Mouse (Mus musculus): ENCODE data around the gene Pdxp.

Pdxp gene

GRCm38 (mm10) chr15:78926021-78926919 is 12.6 kb downstream of the Pdxp start, which contains the start of gene Lgals1:
TSS of gene Lgals1 (plus strand) at chr15:78926725.
- CTCF ChIA-PET: no interaction called here

GRCm38 (mm10) chr15:78927021-78927787 is 13.5 kb downstream of the Pdxp start:
- CTCF ChIA-PET: interaction anchor here (0.6 to 1.2 kb wide), 3 partner anchors 24 to 42 kb away, joined by 3 to 4 read pairs (median 3); no protein-coding TSS in a partner anchor

GRCm38 (mm10) chr15:78927788-78928457 is 14.2 kb downstream of the Pdxp start:
- CTCF ChIA-PET: interaction anchor here (0.6 to 1.2 kb wide), 4 partner anchors 17 to 42 kb away, joined by 3 to 11 read pairs (median 4); no protein-coding TSS in a partner anchor

GRCm38 (mm10) chr15:78928539-78928938 is 14.8 kb downstream of the Pdxp start:
- CTCF ChIA-PET: interaction anchor here (0.8 to 1.0 kb wide), 2 partner anchors 17 to 43 kb away, joined by 3 to 11 read pairs; no protein-coding TSS in a partner anchor

- CTCF ChIA-PET: interaction anchor here (2.0 kb wide), 1 partner anchor 14 kb away, joined by 13 read pairs; no protein-coding TSS in a partner anchor
Measured at GRCm38 (mm10) chr15:78930192-78930706, 16.5 kb downstream of the Pdxp start.

- CTCF ChIA-PET: interaction anchor here (2.0 kb wide), 1 partner anchor 15 kb away, joined by 13 read pairs; no protein-coding TSS in a partner anchor
Measured at GRCm38 (mm10) chr15:78930801-78931426, 17.2 kb downstream of the Pdxp start.

GRCm38 (mm10) chr15:78931577-78931976 is 17.9 kb downstream of the Pdxp start:
- CTCF ChIA-PET: interaction anchor here (0.9 to 2.0 kb wide), 2 partner anchors 15 to 54 kb away, joined by 3 to 13 read pairs; no protein-coding TSS in a partner anchor

- CTCF ChIA-PET: interaction anchor here (0.7 to 1.0 kb wide), 2 partner anchors 18 to 51 kb away, joined by 3 read pairs; no protein-coding TSS in a partner anchor
Measured at GRCm38 (mm10) chr15:78934784-78935320, 21.1 kb downstream of the Pdxp start, which contains the start of gene Nol12. TSS of gene Nol12 (plus strand) at chr15:78934933.

GRCm38 (mm10) chr15:78936403-78936802 is 22.7 kb downstream of the Pdxp start:
- CTCF ChIA-PET: interaction anchor here (0.5 kb wide), 1 partner anchor 95 kb away, joined by 4 read pairs; no protein-coding TSS in a partner anchor

GRCm38 (mm10) chr15:78937311-78937710 is 23.6 kb downstream of the Pdxp start:
- CTCF ChIA-PET: no interaction called here

GRCm38 (mm10) chr15:78937963-78938362 is 24.2 kb downstream of the Pdxp start:
- CTCF ChIA-PET: no interaction called here

GRCm38 (mm10) chr15:78940325-78940724 is 26.6 kb downstream of the Pdxp start:
- CTCF ChIA-PET: interaction anchor here (1.3 kb wide), 1 partner anchor 24 kb away, joined by 3 read pairs; no protein-coding TSS in a partner anchor

- CTCF ChIA-PET: interaction anchor here (0.7 to 1.8 kb wide), 5 partner anchors 9 to 836 kb away, joined by 3 to 13 read pairs (median 3); partner anchors contain the start of gene Pdxp
Measured at GRCm38 (mm10) chr15:78942663-78943062, 28.9 kb downstream of the Pdxp start.

GRCm38 (mm10) chr15:78946232-78946631 is 32.5 kb downstream of the Pdxp start:
- CTCF ChIA-PET: no interaction called here

GRCm38 (mm10) chr15:78947657-78948056 is 33.9 kb downstream of the Pdxp start, which contains the start of gene Triobp:
TSS of gene Triobp (plus strand) at chr15:78947724.
- CTCF ChIA-PET: interaction anchor here (0.9 kb wide), 1 partner anchor 10 kb away, joined by 5 read pairs; no protein-coding TSS in a partner anchor

GRCm38 (mm10) chr15:78948152-78948725 is 34.5 kb downstream of the Pdxp start:
- CTCF ChIA-PET: interaction anchor here (0.6 to 0.9 kb wide), 2 partner anchors 10 to 31 kb away, joined by 3 to 5 read pairs; no protein-coding TSS in a partner anchor

- CTCF ChIA-PET: interaction anchor here (0.6 to 0.7 kb wide), 3 partner anchors 30 to 1574 kb away, joined by 3 to 5 read pairs (median 3); no protein-coding TSS in a partner anchor
Measured at GRCm38 (mm10) chr15:78948883-78949282, 35.2 kb downstream of the Pdxp start.

GRCm38 (mm10) chr15:78955663-78956062 is 41.9 kb downstream of the Pdxp start:
- CTCF ChIA-PET: no interaction called here

GRCm38 (mm10) chr15:78956351-78956750 is 42.6 kb downstream of the Pdxp start:
- CTCF ChIA-PET: no interaction called here

Measured in spleen, embryonic (tissue).